Comparison of ENCODE assay signal across 7 mouse cellular contexts in the genomic region with DNA sequence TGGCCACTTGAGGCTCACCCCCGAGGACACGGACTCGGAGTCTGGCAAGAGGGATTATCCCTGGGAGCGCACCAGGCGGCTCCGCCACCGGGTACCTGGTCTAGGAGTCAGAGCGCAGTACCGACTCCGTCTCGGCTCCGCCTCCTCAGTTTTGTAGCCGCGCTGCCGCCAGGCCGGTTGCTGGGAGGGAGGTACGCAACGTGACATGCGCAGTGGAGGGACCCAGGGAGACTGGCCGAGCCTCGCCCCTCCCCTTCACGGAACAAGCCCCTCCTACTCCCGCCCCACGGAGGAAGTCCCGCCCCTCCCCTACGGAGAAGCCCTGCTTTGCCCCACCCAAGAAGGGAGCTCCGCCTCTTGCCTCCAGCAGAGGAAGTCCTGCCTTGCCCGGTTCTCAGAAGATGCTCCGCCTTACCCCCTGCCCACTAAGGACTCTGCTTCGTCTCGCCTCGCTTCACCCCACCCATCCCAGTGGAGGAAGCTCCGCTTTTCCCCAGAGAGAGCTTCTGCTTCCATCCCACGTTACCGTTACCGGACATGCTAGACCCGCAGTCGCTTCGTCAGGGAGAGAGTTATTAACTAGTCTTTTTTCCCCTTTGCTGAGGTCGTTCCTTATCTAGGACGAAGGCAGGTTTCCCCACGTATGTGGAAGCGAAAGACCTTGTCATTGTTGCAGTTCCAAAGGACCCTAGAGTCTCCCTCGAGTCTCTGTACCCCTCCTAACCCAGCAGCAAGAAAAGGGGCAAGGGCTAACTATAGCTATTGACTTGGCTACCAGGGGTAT. TPM values are rescaled to one million over a fixed set of nuclear protein-coding genes. Genes with fewer than 3 reads are reported as not detected.
A peak's percentile ranks its signal among the peaks of the same experiment; 100 is the strongest.
DNase-seq lines count a peak whose midpoint lies in the region; ATAC-seq lines count a peak whose summit lies in the region.

No protein-coding gene starts in this region.

- peak; percentile 98 for ATAC-seq in intestine, embryonic 16.5 days
- ATAC-seq in midbrain, embryonic 11.5 days (ENCODE audit: low FRiP score), result peak; percentile 98

- peaks cover 8% of the 10 kb centered on the region for H3K4me1 ChIP-seq in intestine, embryonic 16.5 days (ENCODE audit: control insufficient read depth, insufficient read depth, low read length)
- peaks cover 4% of the 10 kb centered on the region; the same call in 1 of the 2 replicates for H3K4me1 ChIP-seq in midbrain, embryonic 11.5 days (ENCODE audit: control insufficient read depth, insufficient read depth, low read length)

- H3K4me3 ChIP-seq in intestine, embryonic 16.5 days (ENCODE audit: low read length), result peak overlapping the region; percentile 86
- H3K4me3 ChIP-seq in midbrain, embryonic 11.5 days (ENCODE audit: low read depth, low read length), result peak overlapping the region; percentile 69

- DNase-seq in adrenal gland, adult 2 months, result peak; percentile 99
- DNase-seq in embryo, embryonic 11.5 days (ENCODE audit: low read depth, low spot score), result peak; percentile 98
- DNase-seq in gastrocnemius, postnatal 36 days, result peak; percentile 91 to 97
- DNase-seq in left cerebral cortex, postnatal 36 days (ENCODE audit: low spot score in 2 of 2), result peak; percentile 95 to 96
- peak; percentile 100 for DNase-seq in midbrain, embryonic 11.5 days (ENCODE audit: low spot score, missing footprints)
- peak; percentile 98 for DNase-seq in skeletal muscle tissue, adult 2 months (ENCODE audit: low read depth, low spot score)

- peak overlapping the region; percentile 79 for H3K9ac ChIP-seq in intestine, embryonic 16.5 days (ENCODE audit: low read depth, low read length)
- peak overlapping the region; percentile 84 for H3K9ac ChIP-seq in midbrain, embryonic 11.5 days (ENCODE audit: low read length)

- intact Hi-C loops in gastrocnemius, postnatal 36 days (cut with DNase I), result no loop called here
- intact Hi-C loops in left cerebral cortex, postnatal 36 days (cut with DNase I), result loop anchor here (1.0 kb wide), 1 partner anchor 34 kb away; no protein-coding TSS in a partner anchor

- H3K27ac ChIP-seq in intestine, embryonic 16.5 days (ENCODE audit: low read length), result peak overlapping the region; percentile 85
- H3K27ac ChIP-seq in midbrain, embryonic 11.5 days (ENCODE audit: low read depth, low read length), result peak overlapping the region; percentile 83

- under 1% methylated on average over 40 of the region's 44 CpGs for WGBS in intestine, embryonic 16.5 days
- WGBS in midbrain, embryonic 11.5 days, result under 1% methylated on average over 44 of the region's 44 CpGs

- no peaks in the 10 kb centered on the region for H3K27me3 ChIP-seq in intestine, embryonic 16.5 days (replicated peaks; ENCODE audit: control insufficient read depth, insufficient read depth, low read length)
- H3K27me3 ChIP-seq in midbrain, embryonic 11.5 days (ENCODE audit: control insufficient read depth, insufficient read depth, low read length), result no peaks in the 10 kb centered on the region

- H3K9me3 ChIP-seq in intestine, embryonic 16.5 days (ENCODE audit: control insufficient read depth, low read length), result no peaks in the 10 kb centered on the region
- no peaks in the 10 kb centered on the region for H3K9me3 ChIP-seq in midbrain, embryonic 11.5 days (ENCODE audit: control insufficient read depth, low read length)

- 0 out of 2 replicates have a peak, but pooled peaks cover 3% of the 10 kb centered on the region for H3K36me3 ChIP-seq in intestine, embryonic 16.5 days (ENCODE audit: control insufficient read depth, insufficient read depth, low read length)
- H3K36me3 ChIP-seq in midbrain, embryonic 11.5 days (ENCODE audit: control insufficient read depth, insufficient read depth, low read length), result peaks cover 5% of the 10 kb centered on the region

- H3K4me2 ChIP-seq in intestine, embryonic 16.5 days (ENCODE audit: low read depth, low read length), result peak overlapping the region; percentile 72
- H3K4me2 ChIP-seq in midbrain, embryonic 11.5 days, result peak overlapping the region; percentile 73

RNA-seq across cellular contexts. Expression of gene Strada, which starts 8.4 kb away (rescaled TPM):
- total RNA-seq in adrenal gland, adult 2 months (2021), result 10 to 100 TPM; 14.9 to 16.1 TPM
- 18.8 and 20.6 TPM in 2 replicates for polyA plus RNA-seq in adrenal gland, adult 2 months (2012; rRNA removed)
- total RNA-seq in gastrocnemius, postnatal 36 days (2021), result 10 to 100 TPM; 10.5 to 10.9 TPM
- 13.0 and 13.5 TPM in 2 replicates for polyA plus RNA-seq in intestine, embryonic 16.5 days (2015; fragmentation: Nextera tagmentation; extraction: Ambion mirVana)
- 10 to 100 TPM; 26.6 to 31.2 TPM for total RNA-seq in left cerebral cortex, postnatal 36 days (2021)
- 38.4 and 40.5 TPM in 2 replicates for polyA plus RNA-seq in midbrain, embryonic 11.5 days (2014; fragmentation: Nextera tagmentation; extraction: Ambion mirVana)

RNA-seq across cellular contexts. Expression of gene Ccdc47, which starts 22.6 kb away (rescaled TPM):
- total RNA-seq in adrenal gland, adult 2 months (2021), result 100 to 1,000 TPM; 104 to 112 TPM
- 5.6 and 9.5 TPM in 2 replicates for polyA plus RNA-seq in adrenal gland, adult 2 months (2012; rRNA removed)
- 10 to 100 TPM; 60.0 to 68.3 TPM for total RNA-seq in gastrocnemius, postnatal 36 days (2021)
- 94.0 and 97.3 TPM in 2 replicates for polyA plus RNA-seq in intestine, embryonic 16.5 days (2015; fragmentation: Nextera tagmentation; extraction: Ambion mirVana)
- total RNA-seq in left cerebral cortex, postnatal 36 days (2021), result 10 to 100 TPM; 79.5 to 86.6 TPM
- polyA plus RNA-seq in midbrain, embryonic 11.5 days (2014; fragmentation: Nextera tagmentation; extraction: Ambion mirVana), result 74.1 and 76.4 TPM in 2 replicates

RNA-seq across cellular contexts. Expression of gene Ddx42, which starts 23.2 kb away (rescaled TPM):
- total RNA-seq in adrenal gland, adult 2 months (2021), result 10 to 100 TPM; 46.6 to 51.0 TPM
- 7.0 and 9.2 TPM in 2 replicates for polyA plus RNA-seq in adrenal gland, adult 2 months (2012; rRNA removed)
- 10 to 100 TPM; 19.1 to 22.2 TPM for total RNA-seq in gastrocnemius, postnatal 36 days (2021)
- 54.5 and 57.5 TPM in 2 replicates for polyA plus RNA-seq in intestine, embryonic 16.5 days (2015; fragmentation: Nextera tagmentation; extraction: Ambion mirVana)
- 10 to 100 TPM; 63.0 to 68.0 TPM for total RNA-seq in left cerebral cortex, postnatal 36 days (2021)
- polyA plus RNA-seq in midbrain, embryonic 11.5 days (2014; fragmentation: Nextera tagmentation; extraction: Ambion mirVana), result 105 and 110 TPM in 2 replicates

RNA-seq across cellular contexts. Expression of gene Limd2, which starts 32.9 kb away (rescaled TPM):
- 10 to 100 TPM in 1 of 2 experiments, 1 to 10 TPM in 1; 9.5 to 17.1 TPM for total RNA-seq in adrenal gland, adult 2 months (2021)
- polyA plus RNA-seq in adrenal gland, adult 2 months (2012; rRNA removed), result 18.1 and 20.0 TPM in 2 replicates
- 1 to 10 TPM; 1.5 to 3.6 TPM for total RNA-seq in gastrocnemius, postnatal 36 days (2021)
- polyA plus RNA-seq in intestine, embryonic 16.5 days (2015; fragmentation: Nextera tagmentation; extraction: Ambion mirVana), result 80.1 and 84.3 TPM in 2 replicates
- 100 to 1,000 TPM in 1 of 2 experiments, 10 to 100 TPM in 1; 98.5 to 104 TPM for total RNA-seq in left cerebral cortex, postnatal 36 days (2021)
- polyA plus RNA-seq in midbrain, embryonic 11.5 days (2014; fragmentation: Nextera tagmentation; extraction: Ambion mirVana), result 301 and 308 TPM in 2 replicates

RNA-seq across cellular contexts. Expression of gene Gm10840, which starts 32.9 kb away (rescaled TPM):
- not detected for total RNA-seq in adrenal gland, adult 2 months (2021)
- not detected in 2 replicates for polyA plus RNA-seq in adrenal gland, adult 2 months (2012; rRNA removed)
- total RNA-seq in gastrocnemius, postnatal 36 days (2021), result not detected
- not detected in 2 replicates for polyA plus RNA-seq in intestine, embryonic 16.5 days (2015; fragmentation: Nextera tagmentation; extraction: Ambion mirVana)
- total RNA-seq in left cerebral cortex, postnatal 36 days (2021), result not detected
- polyA plus RNA-seq in midbrain, embryonic 11.5 days (2014; fragmentation: Nextera tagmentation; extraction: Ambion mirVana), result not detected in 2 replicates

Comparison
In these comparisons a context has a peak if more than half of its experiments do, and no peak if none do; other contexts are left out.
1. Peak in every context shown above with its lines: DNase-seq, ATAC-seq, H3K4me3 ChIP-seq and H3K27ac ChIP-seq.